Mouse (Mus musculus) mesoderm, embryonic 11.5 days (tissue): ENCODE data around the gene Hspb2.

Experiments
- DNase-seq: peaks from one replicate; pipeline ENCODE4 v3.0.0-alpha.2; 2012; ENCODE audit warnings: low read depth, low spot score

Gene Hspb2

GRCm38 (mm10) chr9:50714188-50714587, 38.0 kb downstream of the Hspb2 start:
- no peak for DNase-seq

- DNase-seq, result no peak
These were observed 40.8 kb downstream of the Hspb2 start for GRCm38 (mm10) chr9:50711337-50711736.

- no peak for DNase-seq
These were observed 43.0 kb downstream of the Hspb2 start for GRCm38 (mm10) chr9:50709108-50709507.

- no peak for DNase-seq
These were observed 47.2 kb downstream of the Hspb2 start for GRCm38 (mm10) chr9:50704907-50705306.
